Mouse (Mus musculus) cerebellum, adult 2 months (tissue): Measurements from ENCODE around the gene Parp6. TPM values are rescaled to one million over a fixed set of nuclear protein-coding genes. Genes with fewer than 3 reads are reported as not detected.
A peak's percentile ranks its signal among the peaks of the same experiment; 100 is the strongest.

Experiments used
- DNase-seq, 2 experiments: peaks; one replicate each; pipeline ENCODE4 v3.0.0; 2021
- H3K27ac ChIP-seq: fragments of 200-500 bp; 2 replicates; pipeline ENCODE4 v1.5.1; 2012; ENCODE audit warnings: low read length, control low read depth, inconsistent platforms; ENCODE audit not compliant: insufficient read depth
- H3K27me3 ChIP-seq: fragments of 200-500 bp; 2 replicates; pipeline ENCODE4 v1.6.1; 2012; ENCODE audit warnings: inconsistent platforms, mild to moderate bottlenecking, low read length, moderate library complexity; ENCODE audit not compliant: control insufficient read depth, insufficient read depth
- H3K4me1 ChIP-seq: fragments of 200-500 bp; 2 replicates; pipeline ENCODE4 v1.6.1; 2011; ENCODE audit warnings: low read length; ENCODE audit not compliant: control insufficient read depth, insufficient read depth
- H3K4me3 ChIP-seq: fragments of 200-500 bp; replicated peaks from 2 replicates; pipeline ENCODE3; 2011; ENCODE audit warnings: mild to moderate bottlenecking, low read depth, low read length, control low read depth; ENCODE audit not compliant: insufficient read depth
- CTCF ChIP-seq: fragments of 200-500 bp; IDR thresholded peaks from 2 replicates; pipeline ENCODE4 v1.5.1; 2011; ENCODE audit warnings: low read depth, mild to moderate bottlenecking, control low read depth, low read length, moderate library complexity, borderline replicate concordance; ENCODE audit not compliant: insufficient read depth
- POLR2A ChIP-seq: fragments of 200-500 bp; IDR thresholded peaks from 2 replicates; pipeline ENCODE4 v1.6.1; 2011; ENCODE audit warnings: low read length, control low read depth, borderline replicate concordance; ENCODE audit not compliant: insufficient read depth
- WGBS: fragments of 180-500 bp; shearing (Covaris S2); methylation state at CpG from one replicate; pipeline ENCODE4 v1.1.7; 2018; 5-methylcytosine and 5-hydroxymethylcytosine counted together
- polyA plus RNA-seq: library from polyadenylated mRNA; depleted of rRNA; stranded (reverse); fragments of >200 nt; gene quantifications from 2 replicates; pipeline ENCODE4 v1.2.3, GENCODE M21; 2012; rRNA removed

The Parp6 gene
- polyA plus RNA-seq, 1 experiment, result 176 TPM

DNA sequence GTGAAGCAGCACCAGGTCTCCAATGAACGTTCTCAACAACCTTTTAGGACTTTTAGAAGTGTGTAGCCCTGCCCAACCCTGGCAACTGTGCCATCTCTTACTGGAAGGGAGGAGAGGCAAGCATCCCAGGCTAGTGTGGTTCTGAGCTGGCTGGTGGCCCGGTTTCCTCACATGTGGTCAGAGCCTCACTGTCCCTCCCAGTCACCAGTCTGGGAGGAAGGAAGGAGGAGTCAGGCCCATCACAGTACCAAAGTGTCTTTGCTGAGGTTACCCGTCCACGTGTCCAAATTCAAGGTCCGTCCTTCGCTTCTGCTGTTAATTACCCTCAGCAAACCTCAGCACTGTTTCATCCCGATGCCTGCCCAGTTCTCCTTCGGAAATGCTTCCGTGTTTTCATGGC is 75.1 kb downstream of the Parp6 start:
- H3K4me3 ChIP-seq, result peak overlapping the region; percentile 57
- peak; percentile 57 to 60 for DNase-seq
- 6% methylated on average over 9 of the region's 9 CpGs for WGBS
- no peaks in the 10 kb centered on the region for H3K27me3 ChIP-seq
- H3K27ac ChIP-seq, result no peak overlapping the region
- peaks cover 3% of the 10 kb centered on the region; the same call in 1 of the 2 replicates for H3K4me1 ChIP-seq
- TF ChIP-seq CTCF (no peak), POLR2A (no peak)

- 67% methylated on average over 16 of the region's 16 CpGs for WGBS
- TF ChIP-seq CTCF (no peak), POLR2A (no peak)
- H3K27ac ChIP-seq, result no peak overlapping the region
- H3K27me3 ChIP-seq, result no peaks in the 10 kb centered on the region
- no peak for DNase-seq
- no peak overlapping the region for H3K4me3 ChIP-seq
- H3K4me1 ChIP-seq, result peaks cover 3% of the 10 kb centered on the region; the same call in 1 of the 2 replicates
Measured at GRCm38 (mm10) chr9:59694571-59695450, 77.7 kb downstream of the Parp6 start.

DNA sequence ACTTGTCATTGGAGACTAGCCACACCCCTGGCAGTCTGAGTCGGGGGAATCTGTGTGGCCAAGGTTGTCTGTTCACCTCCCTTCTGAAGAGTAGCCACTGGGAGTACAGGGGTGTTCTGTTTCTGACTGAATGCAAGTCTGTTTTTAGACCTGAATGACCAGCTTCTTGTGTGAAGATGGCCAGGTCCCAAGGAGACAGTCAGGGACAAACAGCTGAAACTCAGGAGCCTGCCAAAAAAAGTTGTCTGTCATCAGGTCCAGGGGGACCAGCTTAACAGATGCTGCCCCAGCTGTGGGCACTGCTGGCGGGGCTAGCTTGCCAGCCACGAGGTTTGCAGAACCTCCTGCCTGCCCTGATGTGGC is 78.3 kb downstream of the Parp6 start:
- 27% methylated on average over 3 of the region's 3 CpGs for WGBS
- H3K4me1 ChIP-seq, result peaks cover 3% of the 10 kb centered on the region; the same call in 1 of the 2 replicates
- H3K27me3 ChIP-seq, result no peaks in the 10 kb centered on the region
- no peak overlapping the region for H3K27ac ChIP-seq
- TF ChIP-seq POLR2A, result no peak
- TF ChIP-seq CTCF, result no peak
- H3K4me3 ChIP-seq, result no peak overlapping the region
- no peak for DNase-seq

DNA sequence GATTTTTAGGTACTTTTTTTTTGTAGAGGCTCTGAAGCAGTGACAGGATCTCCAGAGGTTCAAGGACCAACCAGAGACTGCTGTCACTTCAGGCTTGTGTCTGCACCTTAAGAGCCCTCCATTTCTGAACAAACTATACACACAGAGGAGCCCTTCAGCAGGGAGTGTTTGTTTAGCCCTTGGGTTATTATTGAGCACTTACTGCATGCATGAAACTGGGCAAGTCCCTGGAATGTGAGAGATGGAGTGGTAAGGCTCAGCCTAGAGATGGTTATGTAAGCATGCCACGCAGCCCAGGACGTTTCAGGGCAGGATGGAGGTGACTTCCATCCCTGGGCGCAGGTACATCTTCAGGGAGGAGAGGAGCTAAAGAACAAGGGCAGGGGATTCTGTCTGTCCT is 79.3 kb downstream of the Parp6 start:
- H3K27ac ChIP-seq, result no peak overlapping the region
- peaks cover 3% of the 10 kb centered on the region; the same call in 1 of the 2 replicates for H3K4me1 ChIP-seq
- no peak for DNase-seq
- TF ChIP-seq CTCF, result no peak
- TF ChIP-seq POLR2A, result no peak
- 86% methylated on average over 3 of the region's 3 CpGs for WGBS
- no peak overlapping the region for H3K4me3 ChIP-seq
- no peaks in the 10 kb centered on the region for H3K27me3 ChIP-seq

Other genes starting within 250 kb of the Parp6 start
- 53.4 and 57.2 TPM in 2 replicates for gene Arih1, start 130.7 kb upstream of the Parp6 start, polyA plus RNA-seq
- gene Hexa, start 77.7 kb upstream of the Parp6 start, polyA plus RNA-seq, result 39.7 and 42.9 TPM in 2 replicates
- gene Tmem202, start 77.4 kb upstream of the Parp6 start, polyA plus RNA-seq, result 1.7 and 2.3 TPM in 2 replicates
- gene Celf6, start 39.4 kb upstream of the Parp6 start, polyA plus RNA-seq, result 6.5 and 7.4 TPM in 2 replicates
- gene Pkm, start 39.1 kb downstream of the Parp6 start, polyA plus RNA-seq, result 2,306 and 2,370 TPM in 2 replicates
- gene Gramd2, start 62.9 kb downstream of the Parp6 start, polyA plus RNA-seq, result 2.6 and 3.0 TPM in 2 replicates
- gene Senp8, start 133.4 kb downstream of the Parp6 start, polyA plus RNA-seq, result 6.1 TPM in 2 replicates
- 21.0 and 21.2 TPM in 2 replicates for gene Myo9a, start 133.6 kb downstream of the Parp6 start, polyA plus RNA-seq